Mouse (Mus musculus) lung, embryonic 16.5 days (tissue): ENCODE data around the gene Ubc. TPM values are rescaled to one million over a fixed set of nuclear protein-coding genes. Genes with fewer than 3 reads are reported as not detected.
"Not testable (repeated sequence)": the region's sequence is repeated elsewhere in the genome, so short reads cannot be mapped to it uniquely, and the experiment has no call there.

ENCODE experiments used
- ATAC-seq: fragments of 200-750 bp; cut with Nextera tagmentation; 2 replicates; pipeline ENCODE4 v1.8.0; 2017; ENCODE audit warnings: low read depth, mild to moderate bottlenecking, moderate library complexity
- H3K27ac ChIP-seq: fragments of 300-500 bp; sonication (generic); 2 replicates; pipeline ENCODE4 v1.5.1; 2014; ENCODE audit warnings: mild to moderate bottlenecking, control low read depth, low read length
- H3K27me3 ChIP-seq: fragments of 300-500 bp; sonication (generic); 2 replicates; pipeline ENCODE4 v1.6.1; 2014; ENCODE audit warnings: low read depth, low read length, mixed read lengths; ENCODE audit not compliant: control insufficient read depth, insufficient read depth
- H3K36me3 ChIP-seq: fragments of 300-500 bp; sonication (generic); 2 replicates; pipeline ENCODE4 v1.6.1; 2014; ENCODE audit warnings: low read length; ENCODE audit not compliant: control insufficient read depth, insufficient read depth
- H3K4me1 ChIP-seq: fragments of 300-500 bp; sonication (generic); replicated peaks from 2 replicates; pipeline ENCODE4 v1.6.1; 2014; ENCODE audit warnings: low read length, mixed read lengths; ENCODE audit not compliant: control insufficient read depth, insufficient read depth
- H3K4me2 ChIP-seq: fragments of 300-500 bp; sonication (generic); 2 replicates; pipeline ENCODE4 v1.6.1; 2014; ENCODE audit warnings: low read depth, low read length, control low read depth
- H3K4me3 ChIP-seq: fragments of 300-500 bp; sonication (generic); 2 replicates; pipeline ENCODE4 v1.5.1; 2014; ENCODE audit warnings: mild to moderate bottlenecking, low read length, control low read depth
- H3K9ac ChIP-seq: fragments of 300-500 bp; sonication (generic); 2 replicates; pipeline ENCODE4 v1.6.1; 2014; ENCODE audit warnings: low read length, control low read depth
- H3K9me3 ChIP-seq: fragments of 300-500 bp; sonication (generic); 2 replicates; pipeline ENCODE4 v1.6.1; 2016; ENCODE audit warnings: low read length; ENCODE audit not compliant: control insufficient read depth
- WGBS: fragments of 180-500 bp; shearing (Covaris S2); extraction: QIAGEN DNeasy Blood & Tissue Kit; methylation state at CpG from one replicate; pipeline ENCODE4 v1.1.7; 2014; 5-methylcytosine and 5-hydroxymethylcytosine counted together
- polyA plus RNA-seq: library from polyadenylated mRNA; unstranded; fragments of >200 nt; fragmentation: Nextera tagmentation; extraction: Ambion mirVana; gene quantifications from 2 replicates; pipeline ENCODE4 v1.2.1, GENCODE M21; 2015

Ubc gene
- polyA plus RNA-seq, result 1,152 and 1,205 TPM in 2 replicates

- peak within 1 kb of the TSS; percentile 100 for H3K9ac ChIP-seq
- H3K27ac ChIP-seq, result peak within 1 kb of the TSS; percentile 97
- no peaks in the 10 kb centered on the region for H3K27me3 ChIP-seq
- under 1% methylated on average over 67 of the region's 69 CpGs for WGBS
- peaks cover 44% of the 10 kb centered on the region for H3K4me1 ChIP-seq
- H3K4me3 ChIP-seq, result peak within 1 kb of the TSS; percentile 100
- no peaks in the 10 kb centered on the region for H3K9me3 ChIP-seq
- peak; percentile 58 for ATAC-seq
- peak within 1 kb of the TSS; percentile 98 for H3K4me2 ChIP-seq
- peaks cover 11% of the 10 kb centered on the region for H3K36me3 ChIP-seq
Measured at GRCm38 (mm10) chr5:125389579-125390441, at the start of gene Ubc. Ubc (minus strand) TSS chr5:125390202.

DNA sequence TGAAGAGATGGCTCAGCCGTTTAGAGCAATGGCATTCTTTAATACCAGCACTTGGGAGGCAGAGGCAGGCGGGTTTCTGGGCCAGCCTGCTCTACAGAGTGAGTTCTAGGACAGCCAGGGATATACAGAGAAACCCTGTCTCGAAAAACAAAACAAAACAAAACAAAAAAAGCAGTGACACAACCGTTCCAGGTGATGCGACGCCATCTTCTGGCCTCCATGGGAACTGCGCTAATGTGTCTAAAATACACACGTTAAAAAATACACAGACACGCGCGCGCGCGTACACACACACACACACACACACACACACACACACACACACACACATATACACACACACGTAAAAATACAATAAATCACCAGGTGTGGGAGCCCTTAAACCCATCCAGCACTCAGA, 44.3 kb upstream of the Ubc start:
- Histone ChIP-seq H3K4me2 (peak overlapping the region; percentile 96), H3K36me3 (peaks cover 18% of the 10 kb centered on the region), H3K4me3 (peak overlapping the region; percentile 97)
- not testable (repeated sequence) for H3K9ac ChIP-seq, H3K27me3 ChIP-seq, H3K4me1 ChIP-seq, H3K27ac ChIP-seq, ATAC-seq, H3K9me3 ChIP-seq
- 56% methylated on average over 15 of the region's 15 CpGs for WGBS

DNA sequence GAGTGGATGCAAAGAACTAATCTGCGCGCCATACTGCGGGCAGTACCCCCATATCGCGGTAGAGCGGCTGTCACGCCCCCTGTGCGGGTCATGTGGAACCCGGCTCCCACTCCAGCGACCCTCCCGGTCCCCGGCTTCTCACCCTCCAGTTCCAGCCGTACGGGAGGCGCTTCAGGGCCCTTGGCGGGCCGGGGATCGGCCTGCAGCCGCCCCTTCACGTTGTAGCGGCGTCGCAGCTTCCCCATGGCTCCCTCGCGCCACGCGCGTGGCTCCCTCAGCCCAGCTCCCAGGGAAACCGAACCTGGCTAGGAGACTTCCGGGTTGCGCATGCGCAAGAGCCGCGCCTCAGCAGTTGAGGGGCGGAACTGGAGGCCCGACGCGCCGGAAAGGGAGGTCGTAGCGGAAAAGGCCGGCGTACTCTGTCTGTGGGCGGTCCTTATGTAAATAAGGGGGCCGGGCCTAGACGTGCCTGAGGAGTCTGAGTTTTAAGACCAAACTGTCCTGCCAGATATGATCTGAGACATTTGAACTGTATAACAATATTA, 43.9 kb upstream of the Ubc start, which contains the start of gene Dhx37:
Dhx37 (minus strand) TSS at position 329 of the 545 bp plus-strand sequence.
- peaks cover 7% of the 10 kb centered on the region for H3K4me1 ChIP-seq
- peak within 1 kb of the TSS; percentile 61 for H3K27ac ChIP-seq
- H3K27me3 ChIP-seq, result no peaks in the 10 kb centered on the region
- peaks cover 22% of the 10 kb centered on the region for H3K36me3 ChIP-seq
- H3K9ac ChIP-seq, result peak within 1 kb of the TSS; percentile 99
- H3K9me3 ChIP-seq, result no peaks in the 10 kb centered on the region
- under 1% methylated on average over 46 of the region's 46 CpGs for WGBS
- peak within 1 kb of the TSS; percentile 97 for H3K4me3 ChIP-seq
- peak within 1 kb of the TSS; percentile 96 for H3K4me2 ChIP-seq
- ATAC-seq, result peak; percentile 98

GRCm38 (mm10) chr5:125432324-125432723, 42.3 kb upstream of the Ubc start:
- H3K4me1 ChIP-seq, H3K9me3 ChIP-seq, H3K27ac ChIP-seq, H3K27me3 ChIP-seq, H3K4me3 ChIP-seq, ATAC-seq, H3K4me2 ChIP-seq, H3K9ac ChIP-seq: not testable (repeated sequence)
- WGBS, result 96% methylated on average over 2 of the region's 2 CpGs
- peaks cover 23% of the 10 kb centered on the region for H3K36me3 ChIP-seq

- Histone ChIP-seq H3K27ac (no peak overlapping the region), H3K4me3 (no peak overlapping the region), H3K4me1 (no peaks in the 10 kb centered on the region), H3K27me3 (no peaks in the 10 kb centered on the region), H3K9ac (no peak overlapping the region), H3K4me2 (no peak overlapping the region), H3K9me3 (no peaks in the 10 kb centered on the region), H3K36me3 (peaks cover 62% of the 10 kb centered on the region)
- no peak for ATAC-seq
- WGBS, result 89% methylated on average over 10 of the region's 10 CpGs
Measured at GRCm38 (mm10) chr5:125426343-125426742, 36.3 kb upstream of the Ubc start.

GRCm38 (mm10) chr5:125425698-125426276, 35.8 kb upstream of the Ubc start:
- Histone ChIP-seq H3K36me3 (peaks cover 57% of the 10 kb centered on the region), H3K9ac (no peak overlapping the region), H3K9me3 (no peaks in the 10 kb centered on the region), H3K4me2 (no peak overlapping the region), H3K27me3 (no peaks in the 10 kb centered on the region), H3K4me3 (no peak overlapping the region), H3K4me1 (no peaks in the 10 kb centered on the region), H3K27ac (no peak overlapping the region)
- 87% methylated on average over 10 of the region's 10 CpGs for WGBS
- ATAC-seq, result no peak

- H3K4me3 ChIP-seq, result no peak overlapping the region
- no peak overlapping the region for H3K9ac ChIP-seq
- H3K4me2 ChIP-seq, result no peak overlapping the region
- no peaks in the 10 kb centered on the region for H3K27me3 ChIP-seq
- no peaks in the 10 kb centered on the region for H3K9me3 ChIP-seq
- peaks cover 59% of the 10 kb centered on the region for H3K36me3 ChIP-seq
- no peak for ATAC-seq
- no peak overlapping the region for H3K27ac ChIP-seq
- H3K4me1 ChIP-seq, result no peaks in the 10 kb centered on the region
- 85% methylated on average over 11 of the region's 11 CpGs for WGBS
Measured at GRCm38 (mm10) chr5:125419124-125419523, 29.1 kb upstream of the Ubc start.

- Histone ChIP-seq H3K4me1 (no peaks in the 10 kb centered on the region), H3K4me2 (no peak overlapping the region), H3K27ac (no peak overlapping the region), H3K9me3 (no peaks in the 10 kb centered on the region), H3K36me3 (peaks cover 59% of the 10 kb centered on the region), H3K27me3 (no peaks in the 10 kb centered on the region), H3K9ac (no peak overlapping the region), H3K4me3 (no peak overlapping the region)
- WGBS, result 86% methylated on average over 12 of the region's 12 CpGs
- no peak for ATAC-seq
Measured at GRCm38 (mm10) chr5:125418636-125419035, 28.6 kb upstream of the Ubc start.

GRCm38 (mm10) chr5:125416183-125416582, 26.2 kb upstream of the Ubc start:
- H3K27me3 ChIP-seq, result no peaks in the 10 kb centered on the region
- no peak for ATAC-seq
- H3K36me3 ChIP-seq, result peaks cover 56% of the 10 kb centered on the region
- 89% methylated on average over 8 of the region's 8 CpGs for WGBS
- no peak overlapping the region for H3K4me2 ChIP-seq
- no peak overlapping the region for H3K27ac ChIP-seq
- no peaks in the 10 kb centered on the region for H3K4me1 ChIP-seq
- no peak overlapping the region for H3K9ac ChIP-seq
- H3K9me3 ChIP-seq, result no peaks in the 10 kb centered on the region
- H3K4me3 ChIP-seq, result no peak overlapping the region
